Mouse (Mus musculus): ENCODE results near the gene Noc2l.

DNA sequence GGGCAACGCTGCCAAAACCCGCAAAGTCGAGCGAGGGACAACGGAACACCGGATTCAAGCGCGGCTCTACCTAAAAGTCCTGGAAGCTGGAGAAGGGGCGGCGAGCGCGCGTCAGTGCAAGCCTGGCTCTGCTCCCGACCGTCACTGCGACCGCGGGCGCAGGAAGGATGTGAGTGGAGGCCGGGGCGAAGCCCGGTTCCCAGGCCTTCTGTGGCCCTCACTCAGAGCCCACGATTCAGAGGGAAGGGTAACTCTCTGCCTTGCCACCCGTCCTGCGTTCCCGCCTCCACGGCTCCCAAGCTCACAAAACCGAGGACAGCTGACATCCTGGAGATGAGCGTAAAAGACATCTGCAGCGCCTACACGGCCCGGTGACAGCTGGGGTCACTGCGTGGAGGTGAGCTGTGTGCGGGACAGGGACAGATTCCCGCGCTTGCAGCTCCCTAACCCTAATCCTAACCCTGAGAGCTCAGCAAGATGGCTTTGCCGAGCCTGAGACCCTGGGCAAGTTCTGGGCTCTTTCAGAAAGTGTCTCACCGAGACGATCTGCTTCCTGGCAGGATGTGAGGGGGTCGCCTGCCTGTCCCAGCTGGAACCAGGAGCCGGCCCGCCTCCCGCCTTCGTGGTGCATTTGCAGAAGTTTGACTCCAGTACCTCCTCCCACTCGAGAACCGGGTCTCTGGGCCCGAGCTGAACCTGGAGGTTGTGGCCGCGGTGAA lies 32.2 kb upstream of the Noc2l start:
- TF ChIP-seq CTCF (IDR thresholded peaks at IDR 0.05; ENCODE audit: low read depth) (no peak), EP300 (IDR thresholded peaks at IDR 0.05; ENCODE audit: low read depth) (no peak)
